Mouse (Mus musculus): Measurements from ENCODE around the gene Nacc2. TPM values are rescaled to one million over a fixed set of nuclear protein-coding genes. Genes with fewer than 3 reads are reported as not detected.

The Nacc2 gene
- total and polyA plus RNA-seq, 3 experiments = 19.0 to 31.8 (median 31.6) TPM

- intact Hi-C loops (cut with DNase I) = no loop called here
- no peak for DNase-seq
- no peak overlapping the region for H3K9ac ChIP-seq (ENCODE audit: low read depth, low read length)
- no peak for TF ChIP-seq POLR2A (IDR thresholded peaks at IDR 0.05; ENCODE audit: insufficient read depth, low read depth, low read length)
- TF ChIP-seq EP300 (IDR thresholded peaks at IDR 0.05; ENCODE audit: insufficient read depth, low read depth, low read length) = no peak
- no peak for TF ChIP-seq CTCF (IDR thresholded peaks at IDR 0.05)
- 80% methylated on average over 4 of the region's 4 CpGs for WGBS
- no peaks in the 10 kb centered on the region for H3K4me1 ChIP-seq (ENCODE audit: control insufficient read depth, insufficient read depth, low read length)
- H3K79me2 ChIP-seq (replicated peaks; ENCODE audit: control insufficient read depth, insufficient read depth, low read length) = no peaks in the 10 kb centered on the region
- H3K27me3 ChIP-seq (ENCODE audit: control insufficient read depth, insufficient read depth, low read length) = no peaks in the 10 kb centered on the region
- no peak overlapping the region for H3K4me3 ChIP-seq
- H3K36me3 ChIP-seq (ENCODE audit: control insufficient read depth, insufficient read depth, low read length) = no peaks in the 10 kb centered on the region
- no peak overlapping the region for H3K27ac ChIP-seq
These were observed 43.6 kb downstream of the Nacc2 start for GRCm38 (mm10) chr2:26079409-26079808.

GRCm38 (mm10) chr2:26077068-26077467 is 46.0 kb downstream of the Nacc2 start:
- DNase-seq = no peak
- WGBS = 87% methylated on average over 4 of the region's 4 CpGs

GRCm38 (mm10) chr2:26076121-26076520 is 46.9 kb downstream of the Nacc2 start:
- no peak overlapping the region for H3K9ac ChIP-seq (ENCODE audit: low read depth, low read length)
- H3K4me3 ChIP-seq = no peak overlapping the region
- no peak overlapping the region for H3K27ac ChIP-seq
- TF ChIP-seq EP300 (IDR thresholded peaks at IDR 0.05; ENCODE audit: insufficient read depth, low read depth, low read length) (no peak), POLR2A (IDR thresholded peaks at IDR 0.05; ENCODE audit: insufficient read depth, low read depth, low read length) (no peak), CTCF (IDR thresholded peaks at IDR 0.05) (no peak)
- no peaks in the 10 kb centered on the region for H3K27me3 ChIP-seq (ENCODE audit: control insufficient read depth, insufficient read depth, low read length)
- DNase-seq = no peak
- no peaks in the 10 kb centered on the region for H3K4me1 ChIP-seq (ENCODE audit: control insufficient read depth, insufficient read depth, low read length)
- H3K79me2 ChIP-seq (replicated peaks; ENCODE audit: control insufficient read depth, insufficient read depth, low read length) = no peaks in the 10 kb centered on the region
- no peaks in the 10 kb centered on the region for H3K36me3 ChIP-seq (ENCODE audit: control insufficient read depth, insufficient read depth, low read length)
- WGBS = 71% methylated on average over 2 of the region's 2 CpGs
- intact Hi-C loops (cut with DNase I) = no loop called here

More at GRCm38 (mm10) chr2:26077068-26077467, 46.0 kb downstream of the Nacc2 start:
- no peak overlapping the region for H3K4me3 ChIP-seq
- no peak overlapping the region for H3K27ac ChIP-seq
- H3K9ac ChIP-seq (ENCODE audit: low read depth, low read length) = no peak overlapping the region
- no peak for TF ChIP-seq CTCF (IDR thresholded peaks at IDR 0.05)
- no peak for TF ChIP-seq POLR2A (IDR thresholded peaks at IDR 0.05; ENCODE audit: insufficient read depth, low read depth, low read length)
- no peaks in the 10 kb centered on the region for H3K36me3 ChIP-seq (ENCODE audit: control insufficient read depth, insufficient read depth, low read length)
- intact Hi-C loops (cut with DNase I) = no loop called here
- no peaks in the 10 kb centered on the region for H3K4me1 ChIP-seq (ENCODE audit: control insufficient read depth, insufficient read depth, low read length)
- H3K79me2 ChIP-seq (replicated peaks; ENCODE audit: control insufficient read depth, insufficient read depth, low read length) = no peaks in the 10 kb centered on the region
- H3K27me3 ChIP-seq (ENCODE audit: control insufficient read depth, insufficient read depth, low read length) = no peaks in the 10 kb centered on the region

- Histone ChIP-seq H3K4me3 (no peak overlapping the region), H3K36me3 (ENCODE audit: control insufficient read depth, insufficient read depth, low read length) (no peaks in the 10 kb centered on the region), H3K27ac (no peak overlapping the region), H3K4me1 (ENCODE audit: control insufficient read depth, insufficient read depth, low read length) (no peaks in the 10 kb centered on the region), H3K79me2 (replicated peaks; ENCODE audit: control insufficient read depth, insufficient read depth, low read length) (no peaks in the 10 kb centered on the region), H3K27me3 (ENCODE audit: control insufficient read depth, insufficient read depth, low read length) (no peaks in the 10 kb centered on the region), H3K9ac (ENCODE audit: low read depth, low read length) (no peak overlapping the region)
- intact Hi-C loops (cut with DNase I) = no loop called here
- WGBS = 93% methylated on average over 5 of the region's 5 CpGs
- no peak for DNase-seq
- TF ChIP-seq CTCF (IDR thresholded peaks at IDR 0.05) (no peak), POLR2A (IDR thresholded peaks at IDR 0.05; ENCODE audit: insufficient read depth, low read depth, low read length) (no peak), EP300 (IDR thresholded peaks at IDR 0.05; ENCODE audit: insufficient read depth, low read depth, low read length) (no peak)
These were observed 48.5 kb downstream of the Nacc2 start for GRCm38 (mm10) chr2:26074551-26074950.

GRCm38 (mm10) chr2:26068592-26068991 is 54.4 kb downstream of the Nacc2 start:
- WGBS = 81% methylated on average over 1 of the region's 1 CpGs
- Histone ChIP-seq H3K9ac (ENCODE audit: low read depth, low read length) (no peak overlapping the region), H3K27me3 (ENCODE audit: control insufficient read depth, insufficient read depth, low read length) (no peaks in the 10 kb centered on the region), H3K36me3 (ENCODE audit: control insufficient read depth, insufficient read depth, low read length) (no peaks in the 10 kb centered on the region), H3K4me1 (ENCODE audit: control insufficient read depth, insufficient read depth, low read length) (no peaks in the 10 kb centered on the region), H3K79me2 (replicated peaks; ENCODE audit: control insufficient read depth, insufficient read depth, low read length) (no peaks in the 10 kb centered on the region), H3K4me3 (no peak overlapping the region), H3K27ac (no peak overlapping the region)
- no peak for DNase-seq
- TF ChIP-seq EP300 (IDR thresholded peaks at IDR 0.05; ENCODE audit: insufficient read depth, low read depth, low read length) (no peak), POLR2A (IDR thresholded peaks at IDR 0.05; ENCODE audit: insufficient read depth, low read depth, low read length) (no peak), CTCF (IDR thresholded peaks at IDR 0.05) (no peak)
- intact Hi-C loops (cut with DNase I) = no loop called here

GRCm38 (mm10) chr2:26068175-26068574 is 54.8 kb downstream of the Nacc2 start:
- Histone ChIP-seq H3K79me2 (replicated peaks; ENCODE audit: control insufficient read depth, insufficient read depth, low read length) (no peaks in the 10 kb centered on the region), H3K27me3 (ENCODE audit: control insufficient read depth, insufficient read depth, low read length) (no peaks in the 10 kb centered on the region), H3K27ac (no peak overlapping the region), H3K36me3 (ENCODE audit: control insufficient read depth, insufficient read depth, low read length) (no peaks in the 10 kb centered on the region), H3K9ac (ENCODE audit: low read depth, low read length) (no peak overlapping the region), H3K4me1 (ENCODE audit: control insufficient read depth, insufficient read depth, low read length) (no peaks in the 10 kb centered on the region), H3K4me3 (no peak overlapping the region)
- intact Hi-C loops (cut with DNase I) = no loop called here
- WGBS = 62% methylated on average over 7 of the region's 7 CpGs
- DNase-seq = no peak
- TF ChIP-seq POLR2A (IDR thresholded peaks at IDR 0.05; ENCODE audit: insufficient read depth, low read depth, low read length) (no peak), CTCF (IDR thresholded peaks at IDR 0.05) (no peak)
